ENCODE assay signal across 7 mouse cellular contexts in genomic region chr16:37653731-37654657, GRCm38 (mm10). TPM values are rescaled to one million over a fixed set of nuclear protein-coding genes. Genes with fewer than 3 reads are reported as not detected.
A peak's percentile ranks its signal among the peaks of the same experiment; 100 is the strongest.
DNase-seq lines count a peak whose midpoint lies in the region; ATAC-seq lines count a peak whose summit lies in the region.

Gene Ndufb4, minus strand, starts transcription at chr16:37654453.

- ATAC-seq in intestine, embryonic 15.5 days: peak; percentile 95

- H3K27ac ChIP-seq in intestine, embryonic 15.5 days: peak within 1 kb of the TSS; percentile 79
- H3K27ac ChIP-seq in midbrain, embryonic 10.5 days (replicated peaks): peak within 1 kb of the TSS; percentile 94

- peak within 1 kb of the TSS; percentile 51 for H3K4me2 ChIP-seq in intestine, embryonic 15.5 days (replicated peaks)

- intact Hi-C loops in gastrocnemius, postnatal 36 days (cut with DNase I): no loop called here
- intact Hi-C loops in left cerebral cortex, postnatal 25 days (cut with DNase I): loop anchor here (5.0 to 10.0 kb wide), 2 partner anchors 117 to 269 kb away; partner anchors contain the start of genes Gtf2e1, Rabl3 and Stxbp5l

- peak within 1 kb of the TSS; percentile 90 for H3K9ac ChIP-seq in intestine, embryonic 15.5 days

- DNase-seq in adrenal gland, adult 2 months: peak; percentile 97
- peak; percentile 100 for DNase-seq in embryo, embryonic 11.5 days (ENCODE audit: low read depth, low spot score)
- peak; percentile 87 to 95 for DNase-seq in gastrocnemius, postnatal 36 days
- peak; percentile 93 to 98 for DNase-seq in left cerebral cortex, postnatal 25 days (ENCODE audit: low spot score in 2 of 2)
- peak; percentile 100 for DNase-seq in midbrain, embryonic 10.5 days (ENCODE audit: low spot score)
- peak; percentile 96 for DNase-seq in right cerebral cortex, postnatal 4 days

- H3K36me3 ChIP-seq in intestine, embryonic 15.5 days: no peaks in the 10 kb centered on the region
- peaks cover 13% of the 10 kb centered on the region for H3K36me3 ChIP-seq in midbrain, embryonic 10.5 days

- H3K4me1 ChIP-seq in intestine, embryonic 15.5 days (replicated peaks): peaks cover 10% of the 10 kb centered on the region
- peaks cover 38% of the 10 kb centered on the region for H3K4me1 ChIP-seq in midbrain, embryonic 10.5 days

- under 1% methylated on average over 57 of the region's 58 CpGs for WGBS in intestine, embryonic 15.5 days
- under 1% methylated on average over 58 of the region's 58 CpGs for WGBS in midbrain, embryonic 10.5 days

- H3K27me3 ChIP-seq in intestine, embryonic 15.5 days (replicated peaks): no peaks in the 10 kb centered on the region
- H3K27me3 ChIP-seq in midbrain, embryonic 10.5 days (ENCODE audit: low read depth, poor library complexity, severe bottlenecking): no peaks in the 10 kb centered on the region

- H3K4me3 ChIP-seq in intestine, embryonic 15.5 days (replicated peaks): peak within 1 kb of the TSS; percentile 77
- peak within 1 kb of the TSS; percentile 78 for H3K4me3 ChIP-seq in midbrain, embryonic 10.5 days

- H3K9me3 ChIP-seq in intestine, embryonic 15.5 days: no peaks in the 10 kb centered on the region
- H3K9me3 ChIP-seq in midbrain, embryonic 10.5 days (replicated peaks): no peaks in the 10 kb centered on the region

RNA-seq across cellular contexts. Expression of gene Ndufb4, which starts in this region (rescaled TPM):
- total RNA-seq in adrenal gland, adult 2 months (2021): 100 to 1,000 TPM; 138 to 192 TPM
- 67.4 and 80.6 TPM in 2 replicates for polyA plus RNA-seq in adrenal gland, adult 2 months (2012; rRNA removed)
- total RNA-seq in gastrocnemius, postnatal 36 days (2021): 100 to 1,000 TPM; 178 to 186 TPM
- 58.4 and 71.7 TPM in 2 replicates for polyA plus RNA-seq in intestine, embryonic 15.5 days (2015; fragmentation: Nextera tagmentation; extraction: Ambion mirVana)
- total RNA-seq in left cerebral cortex, postnatal 25 days (2021): 10 to 100 TPM; 67.8 to 69.2 TPM
- 46.2 and 50.9 TPM in 2 replicates for polyA plus RNA-seq in midbrain, embryonic 10.5 days (2016; fragmentation: Nextera tagmentation; extraction: Ambion mirVana)

Comparison
In these comparisons a context has a peak if more than half of its experiments do, and no peak if none do; other contexts are left out.
1. Peak in every context shown above with its lines: DNase-seq, ATAC-seq, H3K4me3 ChIP-seq and H3K27ac ChIP-seq.